Mouse (Mus musculus): ENCODE results near the gene Trat1. TPM values are rescaled to one million over a fixed set of nuclear protein-coding genes. Genes with fewer than 3 reads are reported as not detected.

Trat1 gene
- 0.12 TPM for polyA plus RNA-seq (2014; fragmentation: Illumina TruSeq; extraction: RNeasy Lipid Tissue Mini Kit (QIAGEN cat#74804); ENCODE audit: low read depth, low replicate concordance)

DNA sequence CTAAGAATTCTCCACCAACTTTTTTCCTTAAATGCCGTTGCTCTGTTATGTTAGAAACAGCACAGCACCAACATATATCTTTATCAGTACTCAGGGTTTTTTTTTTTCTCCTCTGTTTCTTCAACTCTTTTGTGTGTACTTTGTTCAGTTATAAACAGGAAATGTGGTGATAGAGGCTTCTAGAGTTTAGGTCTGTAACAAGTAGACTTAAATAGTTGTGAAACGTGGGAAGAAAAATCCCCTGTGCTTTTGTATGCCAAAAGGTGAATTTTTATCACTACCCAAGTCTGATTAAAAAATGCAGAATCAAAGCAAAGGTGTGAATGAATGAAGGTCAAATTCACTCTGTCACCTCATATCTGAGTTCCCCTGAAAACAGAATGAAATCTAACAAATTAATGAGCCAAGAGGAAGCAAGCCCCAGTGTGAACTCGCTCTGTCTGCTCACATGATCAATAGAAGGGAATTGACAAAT is at the start of gene Trat1:
Gene Trat1, minus strand, starts transcription at position 51 of the 475 bp plus-strand sequence.

DNA sequence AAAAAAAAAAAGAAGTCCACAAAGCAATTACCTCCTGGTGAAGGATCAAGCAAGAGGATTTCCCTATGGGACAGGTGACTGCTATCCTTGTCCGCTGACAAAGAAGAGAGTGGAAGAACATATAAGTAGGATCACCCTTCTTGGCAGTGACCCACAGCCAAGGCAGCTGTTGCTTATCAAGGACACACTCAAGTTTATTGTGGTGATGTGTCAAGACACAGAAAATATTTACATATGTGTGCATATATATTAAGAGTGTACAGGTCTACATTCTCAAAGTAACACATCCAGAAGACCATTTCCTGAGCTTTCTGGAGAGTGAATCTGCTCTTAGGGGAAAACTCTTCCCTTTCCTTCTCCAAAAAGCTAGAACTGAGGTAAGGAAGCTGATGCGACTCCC is 44.9 kb upstream of the Trat1 start, which contains the start of gene Retnlb:
Gene Retnlb, plus strand, starts transcription at position 162 of the 400 bp plus-strand sequence.

Other genes starting within 250 kb of the Trat1 start
- not detected for gene Retnlb, start 44.8 kb upstream of the Trat1 start, polyA plus RNA-seq (2014; fragmentation: Illumina TruSeq; extraction: RNeasy Lipid Tissue Mini Kit (QIAGEN cat#74804); ENCODE audit: low read depth, low replicate concordance)
- gene Retnla, start 70.5 kb upstream of the Trat1 start, polyA plus RNA-seq (2014; fragmentation: Illumina TruSeq; extraction: RNeasy Lipid Tissue Mini Kit (QIAGEN cat#74804); ENCODE audit: low read depth, low replicate concordance) = not detected
- gene Retnlg, start 100.6 kb upstream of the Trat1 start, polyA plus RNA-seq (2014; fragmentation: Illumina TruSeq; extraction: RNeasy Lipid Tissue Mini Kit (QIAGEN cat#74804); ENCODE audit: low read depth, low replicate concordance) = 1.3 TPM
- 21.1 TPM for gene Dzip3, start 222.1 kb upstream of the Trat1 start, polyA plus RNA-seq (2014; fragmentation: Illumina TruSeq; extraction: RNeasy Lipid Tissue Mini Kit (QIAGEN cat#74804); ENCODE audit: low read depth, low replicate concordance)
- gene Cip2a, start 222.2 kb upstream of the Trat1 start, polyA plus RNA-seq (2014; fragmentation: Illumina TruSeq; extraction: RNeasy Lipid Tissue Mini Kit (QIAGEN cat#74804); ENCODE audit: low read depth, low replicate concordance) = 3.8 TPM

All from kidney, adult 10 weeks (tissue).